Mouse (Mus musculus): ENCODE results near the gene Hoxb4. TPM values are rescaled to one million over a fixed set of nuclear protein-coding genes. Genes with fewer than 3 reads are reported as not detected.

Gene Hoxb4
- total and polyA plus RNA-seq, 3 experiments, result 2.7 to 5.5 (median 3.3) TPM

DNA sequence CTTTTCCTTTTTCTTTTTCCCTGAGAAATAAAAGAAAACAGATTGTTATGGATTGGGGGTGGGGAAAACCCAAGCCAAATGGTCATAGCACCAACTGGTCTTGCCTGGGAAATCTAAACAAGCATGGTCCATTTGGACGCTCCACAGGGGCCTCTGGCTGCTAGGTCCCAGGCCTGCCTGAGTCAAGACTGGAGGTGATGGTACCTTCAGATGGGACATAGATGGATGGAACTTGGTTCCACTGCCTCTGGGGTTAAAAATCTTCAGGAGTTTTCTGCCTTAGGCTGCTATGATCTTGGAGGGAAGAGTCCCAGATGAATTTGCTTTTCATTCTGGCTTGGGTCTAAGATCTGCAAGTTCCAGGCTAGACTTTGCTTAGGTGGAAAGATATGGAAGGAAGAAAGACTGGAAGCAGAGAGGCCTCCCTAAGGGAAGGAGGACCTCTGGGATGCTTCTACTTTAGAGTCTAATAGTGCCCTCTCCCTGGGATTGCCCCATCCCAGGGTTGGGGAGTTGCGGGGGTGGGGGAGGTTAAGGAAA, 25.2 kb downstream of the Hoxb4 start:
- Histone ChIP-seq H3K4me1 (ENCODE audit: control insufficient read depth in 1 of 2, insufficient read depth in 2 of 2) (peaks cover 3 to 9% of the 10 kb centered on the region in 2 experiments; a peak in 2 of 4 replicates), H3K79me2 (replicated peaks; ENCODE audit: control insufficient read depth, extremely low read depth, insufficient read depth, poor library complexity, severe bottlenecking) (no peaks in the 10 kb centered on the region), H3K27ac (ENCODE audit: insufficient read depth, low read depth) (no peak overlapping the region), H3K36me3 (replicated peaks in 1 of 2; ENCODE audit: control insufficient read depth in 1 of 2, insufficient read depth in 1 of 2, low read length in 1 of 2) (peaks cover 0 to 10% of the 10 kb centered on the region in 2 experiments), H3K9ac (ENCODE audit: insufficient read depth, low read depth) (no peak overlapping the region), H3K4me2 (ENCODE audit: insufficient read depth, low read depth, poor library complexity, severe bottlenecking) (no peak overlapping the region), H3K9me3 (replicated peaks; ENCODE audit: low read length) (peaks cover 8% of the 10 kb centered on the region), H3K27me3 (replicated peaks) (peaks cover 11% of the 10 kb centered on the region), H3K4me3 (replicated peaks in 1 of 3; ENCODE audit: low read depth in 2 of 3, low read length in 2 of 3, poor library complexity in 1 of 3) (no peak overlapping the region)
- DNase-seq (ENCODE audit: extremely low read depth), result no peak
- no peak for TF ChIP-seq ETS1 (conservative IDR thresholded peaks at IDR 0.05; ENCODE audit: low read depth, low read length)
- no peak for TF ChIP-seq CHD1 (IDR thresholded peaks at IDR 0.05; ENCODE audit: low read depth, low read length)
- no peak for TF ChIP-seq MAFK (IDR thresholded peaks at IDR 0.05; ENCODE audit: insufficient replicate concordance, low read length)
- TF ChIP-seq TCF12 (IDR thresholded peaks at IDR 0.05; ENCODE audit: low read depth, low read length), result no peak
- no peak for TF ChIP-seq GABPA (IDR thresholded peaks at IDR 0.05; ENCODE audit: insufficient replicate concordance, low read depth, low read length)
- TF ChIP-seq USF1 (IDR thresholded peaks at IDR 0.05; ENCODE audit: low read depth, low read length), result no peak
- no peak for TF ChIP-seq SIN3A (IDR thresholded peaks at IDR 0.05; ENCODE audit: low read length)
- no peak for TF ChIP-seq ELF1 (IDR thresholded peaks at IDR 0.05; ENCODE audit: low read depth, low read length)
- no peak for TF ChIP-seq PAX5 (IDR thresholded peaks at IDR 0.05; ENCODE audit: low read length)
- TF ChIP-seq POLR2AphosphoS2 (IDR thresholded peaks at IDR 0.05; ENCODE audit: low read depth, low read length), result no peak
- in situ Hi-C loops (cut with MboI; ENCODE audit: low pct_ligation_motif_present, low pct_unique_long_range_greater_than_20kb, low sequenced_read_pairs), result no loop called here
- dilution Hi-C loops (cut with MboI; ENCODE audit: extremely low pct_ligation_motif_present, extremely low pct_unique_long_range_greater_than_20kb, low sequenced_read_pairs), result no loop called here

DNA sequence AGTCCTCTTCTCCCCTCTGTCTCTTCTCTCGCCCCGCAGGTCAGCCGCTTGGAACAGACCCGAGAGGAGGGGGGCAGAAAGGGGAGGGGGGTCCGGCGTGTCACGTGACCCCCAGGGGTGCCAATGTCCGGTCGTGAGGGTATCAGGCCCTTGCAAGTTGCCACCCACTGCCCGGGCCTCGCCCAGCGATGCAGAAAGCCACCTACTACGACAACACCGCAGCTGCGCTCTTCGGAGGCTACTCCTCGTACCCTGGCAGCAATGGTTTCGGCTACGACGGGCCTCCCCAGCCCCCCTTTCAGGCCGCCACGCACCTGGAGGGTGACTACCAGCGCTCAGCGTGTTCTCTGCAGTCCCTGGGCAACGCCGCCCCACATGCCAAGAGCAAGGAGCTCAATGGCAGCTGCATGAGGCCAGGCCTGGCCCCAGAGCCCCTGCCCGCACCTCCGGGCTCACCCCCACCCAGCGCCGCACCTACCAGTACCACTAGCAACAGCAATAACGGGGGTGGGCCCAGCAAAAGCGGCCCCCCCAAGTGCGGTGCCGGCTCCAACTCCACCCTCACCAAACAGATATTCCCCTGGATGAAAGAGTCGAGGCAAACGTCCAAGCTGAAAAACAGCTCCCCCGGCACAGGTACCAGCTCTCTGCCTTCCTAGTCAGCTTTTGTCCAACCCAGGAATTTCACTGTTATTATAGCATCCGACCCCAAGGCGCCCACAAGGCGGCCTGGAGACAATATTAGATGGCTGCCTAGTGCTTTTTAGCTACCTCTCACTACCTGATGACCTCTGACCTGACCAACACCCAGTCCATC, 26.2 kb downstream of the Hoxb4 start:
- Histone ChIP-seq H3K4me3 (replicated peaks in 1 of 3; ENCODE audit: low read depth in 2 of 3, low read length in 2 of 3, poor library complexity in 1 of 3) (no peak overlapping the region), H3K27me3 (replicated peaks) (peaks cover 8% of the 10 kb centered on the region), H3K9ac (ENCODE audit: insufficient read depth, low read depth) (no peak overlapping the region), H3K27ac (ENCODE audit: insufficient read depth, low read depth) (no peak overlapping the region), H3K36me3 (replicated peaks in 1 of 2; ENCODE audit: control insufficient read depth in 1 of 2, insufficient read depth in 1 of 2, low read length in 1 of 2) (peaks cover 0 to 10% of the 10 kb centered on the region in 2 experiments), H3K79me2 (replicated peaks; ENCODE audit: control insufficient read depth, extremely low read depth, insufficient read depth, poor library complexity, severe bottlenecking) (no peaks in the 10 kb centered on the region), H3K9me3 (replicated peaks; ENCODE audit: low read length) (peaks cover 8% of the 10 kb centered on the region), H3K4me2 (ENCODE audit: insufficient read depth, low read depth, poor library complexity, severe bottlenecking) (no peak overlapping the region), H3K4me1 (ENCODE audit: control insufficient read depth in 1 of 2, insufficient read depth in 2 of 2) (peaks cover 3 to 9% of the 10 kb centered on the region in 2 experiments; a peak in 2 of 4 replicates)
- in situ Hi-C loops (cut with MboI; ENCODE audit: low pct_ligation_motif_present, low pct_unique_long_range_greater_than_20kb, low sequenced_read_pairs), result no loop called here
- dilution Hi-C loops (cut with MboI; ENCODE audit: extremely low pct_ligation_motif_present, extremely low pct_unique_long_range_greater_than_20kb, low sequenced_read_pairs), result no loop called here
- no peak for DNase-seq (ENCODE audit: extremely low read depth)
- TF ChIP-seq IRF4 (IDR thresholded peaks at IDR 0.05; ENCODE audit: low read depth, low read length) (no peak), USF1 (IDR thresholded peaks at IDR 0.05; ENCODE audit: low read depth, low read length) (peak; percentile 42), ETS1 (conservative IDR thresholded peaks at IDR 0.05; ENCODE audit: low read depth, low read length) (no peak), BHLHE40 (IDR thresholded peaks at IDR 0.05; ENCODE audit: low read depth, low read length) (0 out of 2 replicates have a peak, but pooled peaks have one; percentile 26), HCFC1 (IDR thresholded peaks at IDR 0.05; ENCODE audit: low read depth, low read length) (no peak), PAX5 (IDR thresholded peaks at IDR 0.05; ENCODE audit: low read length) (no peak), KAT2A (IDR thresholded peaks at IDR 0.05; ENCODE audit: insufficient replicate concordance, low read length) (no peak), EP300 (IDR thresholded peaks at IDR 0.05; ENCODE audit: low read length) (no peak), MAFK (IDR thresholded peaks at IDR 0.05; ENCODE audit: insufficient replicate concordance, low read length) (no peak), CTCF (conservative IDR thresholded peaks at IDR 0.05 in 1 of 2, IDR thresholded peaks at IDR 0.05 in 1 of 2; ENCODE audit: low read depth in 2 of 2, low read length in 2 of 2) (no peak)
